Mouse (Mus musculus): Measurements from ENCODE around the gene Nos1ap. TPM values are rescaled to one million over a fixed set of nuclear protein-coding genes. Genes with fewer than 3 reads are reported as not detected.

Nos1ap gene
- polyA plus RNA-seq, 1 experiment from 2014 or later: 17.2 TPM

- Histone ChIP-seq H3K9ac (replicated peaks; ENCODE audit: low read depth, low read length) (no peak overlapping the region), H3K9me3 (ENCODE audit: control insufficient read depth, low read depth, low read length) (no peaks in the 10 kb centered on the region), H3K4me1 (ENCODE audit: control insufficient read depth, insufficient read depth, low read length) (peaks cover 10% of the 10 kb centered on the region; the same call in 1 of the 2 replicates), H3K27me3 (ENCODE audit: control insufficient read depth, insufficient read depth, low read length) (no peaks in the 10 kb centered on the region), H3K4me3 (ENCODE audit: low read depth, low read length) (no peak overlapping the region), H3K27ac (ENCODE audit: low read length) (no peak overlapping the region), H3K36me3 (ENCODE audit: control insufficient read depth, insufficient read depth, low read length) (no peaks in the 10 kb centered on the region), H3K4me2 (replicated peaks; ENCODE audit: low read depth, low read length) (no peak overlapping the region)
- no peak for ATAC-seq (ENCODE audit: insufficient number of reproducible peaks, insufficient read depth, low FRiP score, low read depth)
- WGBS: 23% methylated on average over 3 of the region's 3 CpGs
Measured at GRCm38 (mm10) chr1:170453455-170453854, 136.2 kb downstream of the Nos1ap start.

GRCm38 (mm10) chr1:170448244-170448643 is 141.4 kb downstream of the Nos1ap start:
- H3K4me2 ChIP-seq (replicated peaks; ENCODE audit: low read depth, low read length): no peak overlapping the region
- H3K27ac ChIP-seq (ENCODE audit: low read length): no peak overlapping the region
- H3K9me3 ChIP-seq (ENCODE audit: control insufficient read depth, low read depth, low read length): no peaks in the 10 kb centered on the region
- peaks cover 8% of the 10 kb centered on the region; the same call in 1 of the 2 replicates for H3K4me1 ChIP-seq (ENCODE audit: control insufficient read depth, insufficient read depth, low read length)
- no peaks in the 10 kb centered on the region for H3K27me3 ChIP-seq (ENCODE audit: control insufficient read depth, insufficient read depth, low read length)
- no peak for ATAC-seq (ENCODE audit: insufficient number of reproducible peaks, insufficient read depth, low FRiP score, low read depth)
- no peak overlapping the region for H3K9ac ChIP-seq (replicated peaks; ENCODE audit: low read depth, low read length)
- no peaks in the 10 kb centered on the region for H3K36me3 ChIP-seq (ENCODE audit: control insufficient read depth, insufficient read depth, low read length)
- 25% methylated on average over 2 of the region's 2 CpGs for WGBS
- H3K4me3 ChIP-seq (ENCODE audit: low read depth, low read length): no peak overlapping the region

GRCm38 (mm10) chr1:170445458-170445857 is 144.2 kb downstream of the Nos1ap start:
- WGBS: 45% methylated on average over 3 of the region's 3 CpGs
- no peak overlapping the region for H3K4me3 ChIP-seq (ENCODE audit: low read depth, low read length)
- 0 out of 2 replicates have a peak, but pooled peaks cover 6% of the 10 kb centered on the region for H3K4me1 ChIP-seq (ENCODE audit: control insufficient read depth, insufficient read depth, low read length)
- H3K4me2 ChIP-seq (replicated peaks; ENCODE audit: low read depth, low read length): no peak overlapping the region
- no peaks in the 10 kb centered on the region for H3K27me3 ChIP-seq (ENCODE audit: control insufficient read depth, insufficient read depth, low read length)
- H3K9ac ChIP-seq (replicated peaks; ENCODE audit: low read depth, low read length): no peak overlapping the region
- no peak overlapping the region for H3K27ac ChIP-seq (ENCODE audit: low read length)
- H3K36me3 ChIP-seq (ENCODE audit: control insufficient read depth, insufficient read depth, low read length): no peaks in the 10 kb centered on the region
- 0 out of 2 replicates have a peak, but pooled peaks have one; percentile 42 for ATAC-seq (ENCODE audit: insufficient number of reproducible peaks, insufficient read depth, low FRiP score, low read depth)
- no peaks in the 10 kb centered on the region for H3K9me3 ChIP-seq (ENCODE audit: control insufficient read depth, low read depth, low read length)

GRCm38 (mm10) chr1:170440367-170440766 is 149.3 kb downstream of the Nos1ap start:
- no peak for ATAC-seq (ENCODE audit: insufficient number of reproducible peaks, insufficient read depth, low FRiP score, low read depth)
- 91% methylated on average over 10 of the region's 10 CpGs for WGBS
- Histone ChIP-seq H3K9me3 (ENCODE audit: control insufficient read depth, low read depth, low read length) (no peaks in the 10 kb centered on the region), H3K36me3 (ENCODE audit: control insufficient read depth, insufficient read depth, low read length) (no peaks in the 10 kb centered on the region), H3K4me1 (ENCODE audit: control insufficient read depth, insufficient read depth, low read length) (no peaks in the 10 kb centered on the region), H3K4me3 (ENCODE audit: low read depth, low read length) (no peak overlapping the region), H3K9ac (replicated peaks; ENCODE audit: low read depth, low read length) (no peak overlapping the region), H3K27ac (ENCODE audit: low read length) (no peak overlapping the region), H3K4me2 (replicated peaks; ENCODE audit: low read depth, low read length) (no peak overlapping the region), H3K27me3 (ENCODE audit: control insufficient read depth, insufficient read depth, low read length) (no peaks in the 10 kb centered on the region)

GRCm38 (mm10) chr1:170438471-170439151 is 151.1 kb downstream of the Nos1ap start:
- Histone ChIP-seq H3K27ac (ENCODE audit: low read length) (no peak overlapping the region), H3K9me3 (ENCODE audit: control insufficient read depth, low read depth, low read length) (no peaks in the 10 kb centered on the region), H3K9ac (replicated peaks; ENCODE audit: low read depth, low read length) (no peak overlapping the region), H3K4me2 (replicated peaks; ENCODE audit: low read depth, low read length) (no peak overlapping the region), H3K4me3 (ENCODE audit: low read depth, low read length) (no peak overlapping the region), H3K4me1 (ENCODE audit: control insufficient read depth, insufficient read depth, low read length) (no peaks in the 10 kb centered on the region), H3K36me3 (ENCODE audit: control insufficient read depth, insufficient read depth, low read length) (no peaks in the 10 kb centered on the region), H3K27me3 (ENCODE audit: control insufficient read depth, insufficient read depth, low read length) (no peaks in the 10 kb centered on the region)
- WGBS: 75% methylated on average over 7 of the region's 7 CpGs
- ATAC-seq (ENCODE audit: insufficient number of reproducible peaks, insufficient read depth, low FRiP score, low read depth): no peak

GRCm38 (mm10) chr1:170434146-170434545 is 155.5 kb downstream of the Nos1ap start:
- Histone ChIP-seq H3K9me3 (ENCODE audit: control insufficient read depth, low read depth, low read length) (no peaks in the 10 kb centered on the region), H3K4me1 (ENCODE audit: control insufficient read depth, insufficient read depth, low read length) (no peaks in the 10 kb centered on the region), H3K9ac (replicated peaks; ENCODE audit: low read depth, low read length) (no peak overlapping the region), H3K4me3 (ENCODE audit: low read depth, low read length) (no peak overlapping the region), H3K36me3 (ENCODE audit: control insufficient read depth, insufficient read depth, low read length) (no peaks in the 10 kb centered on the region), H3K27ac (ENCODE audit: low read length) (no peak overlapping the region), H3K27me3 (ENCODE audit: control insufficient read depth, insufficient read depth, low read length) (no peaks in the 10 kb centered on the region), H3K4me2 (replicated peaks; ENCODE audit: low read depth, low read length) (no peak overlapping the region)
- ATAC-seq (ENCODE audit: insufficient number of reproducible peaks, insufficient read depth, low FRiP score, low read depth): no peak
- 86% methylated on average over 4 of the region's 4 CpGs for WGBS

GRCm38 (mm10) chr1:170433661-170434060 is 156.0 kb downstream of the Nos1ap start:
- H3K27me3 ChIP-seq (ENCODE audit: control insufficient read depth, insufficient read depth, low read length): no peaks in the 10 kb centered on the region
- no peak overlapping the region for H3K27ac ChIP-seq (ENCODE audit: low read length)
- ATAC-seq (ENCODE audit: insufficient number of reproducible peaks, insufficient read depth, low FRiP score, low read depth): no peak
- no peak overlapping the region for H3K9ac ChIP-seq (replicated peaks; ENCODE audit: low read depth, low read length)
- no peak overlapping the region for H3K4me2 ChIP-seq (replicated peaks; ENCODE audit: low read depth, low read length)
- no peaks in the 10 kb centered on the region for H3K4me1 ChIP-seq (ENCODE audit: control insufficient read depth, insufficient read depth, low read length)
- no peaks in the 10 kb centered on the region for H3K36me3 ChIP-seq (ENCODE audit: control insufficient read depth, insufficient read depth, low read length)
- no peak overlapping the region for H3K4me3 ChIP-seq (ENCODE audit: low read depth, low read length)
- H3K9me3 ChIP-seq (ENCODE audit: control insufficient read depth, low read depth, low read length): no peaks in the 10 kb centered on the region

- no peak overlapping the region for H3K9ac ChIP-seq (replicated peaks; ENCODE audit: low read depth, low read length)
- no peak overlapping the region for H3K4me3 ChIP-seq (ENCODE audit: low read depth, low read length)
- 84% methylated on average over 5 of the region's 5 CpGs for WGBS
- H3K4me1 ChIP-seq (ENCODE audit: control insufficient read depth, insufficient read depth, low read length): no peaks in the 10 kb centered on the region
- no peaks in the 10 kb centered on the region for H3K9me3 ChIP-seq (ENCODE audit: control insufficient read depth, low read depth, low read length)
- no peaks in the 10 kb centered on the region for H3K27me3 ChIP-seq (ENCODE audit: control insufficient read depth, insufficient read depth, low read length)
- no peak for ATAC-seq (ENCODE audit: insufficient number of reproducible peaks, insufficient read depth, low FRiP score, low read depth)
- no peak overlapping the region for H3K4me2 ChIP-seq (replicated peaks; ENCODE audit: low read depth, low read length)
- H3K36me3 ChIP-seq (ENCODE audit: control insufficient read depth, insufficient read depth, low read length): no peaks in the 10 kb centered on the region
- H3K27ac ChIP-seq (ENCODE audit: low read length): no peak overlapping the region
Measured at GRCm38 (mm10) chr1:170432288-170432687, 157.4 kb downstream of the Nos1ap start.

GRCm38 (mm10) chr1:170431312-170431711 is 158.3 kb downstream of the Nos1ap start:
- Histone ChIP-seq H3K27me3 (ENCODE audit: control insufficient read depth, insufficient read depth, low read length) (no peaks in the 10 kb centered on the region), H3K27ac (ENCODE audit: low read length) (no peak overlapping the region), H3K4me2 (replicated peaks; ENCODE audit: low read depth, low read length) (no peak overlapping the region), H3K4me3 (ENCODE audit: low read depth, low read length) (no peak overlapping the region), H3K4me1 (ENCODE audit: control insufficient read depth, insufficient read depth, low read length) (no peaks in the 10 kb centered on the region), H3K36me3 (ENCODE audit: control insufficient read depth, insufficient read depth, low read length) (no peaks in the 10 kb centered on the region), H3K9ac (replicated peaks; ENCODE audit: low read depth, low read length) (no peak overlapping the region), H3K9me3 (ENCODE audit: control insufficient read depth, low read depth, low read length) (no peaks in the 10 kb centered on the region)
- WGBS: 70% methylated on average over 5 of the region's 5 CpGs
- no peak for ATAC-seq (ENCODE audit: insufficient number of reproducible peaks, insufficient read depth, low FRiP score, low read depth)

Data from stomach, embryonic 14.5 days (tissue).